13 mouse cellular contexts compared by ENCODE assay signal in genomic region chr12:99380855-99381262, GRCm38 (mm10).
A peak's percentile ranks its signal among the peaks of the same experiment; 100 is the strongest.
DNase-seq lines count a peak whose midpoint lies in the region; ATAC-seq and TF ChIP-seq lines count a peak whose summit lies in the region.
"Had no signal": no experiment of that assay in that cellular context is flagged by ENCODE, and none has a peak within 500 bp of the region (broad histone marks: within the 10 kb centered on the region; RNA-seq: fewer than 3 reads in every experiment).

No protein-coding gene starts in this region.

- H3K27me3 ChIP-seq in liver, embryonic 12.5 days (replicated peaks): no peaks in the 10 kb centered on the region
- no peaks in the 10 kb centered on the region for H3K27me3 ChIP-seq in CH12.LX (replicated peaks)
- H3K27me3 ChIP-seq: embryonic facial prominence, embryonic 13.5 days had no signal

- dilution Hi-C loops in CH12.LX (cut with MboI; ENCODE audit: extremely low pct_ligation_motif_present, extremely low pct_unique_long_range_greater_than_20kb, low sequenced_read_pairs): no loop called here

- 44% methylated on average over 4 of the region's 4 CpGs for WGBS in liver, embryonic 12.5 days (ENCODE audit: insufficient replicate concordance)

- H3K9ac ChIP-seq in liver, embryonic 12.5 days: no peak overlapping the region
- H3K9ac ChIP-seq in CH12.LX (ENCODE audit: insufficient read depth, low read depth): no peak overlapping the region
- H3K9ac ChIP-seq: embryonic facial prominence, embryonic 13.5 days; liver, embryonic 14.5 days had no signal

- no peak overlapping the region for H3K4me3 ChIP-seq in liver, embryonic 12.5 days
- no peak overlapping the region for H3K4me3 ChIP-seq in CH12.LX (replicated peaks in 1 of 3; ENCODE audit: low read depth in 2 of 3, low read length in 2 of 3, poor library complexity in 1 of 3)
- H3K4me3 ChIP-seq: embryonic facial prominence, embryonic 13.5 days had no signal

- TF ChIP-seq CTCF in CH12.LX (conservative IDR thresholded peaks at IDR 0.05 in 1 of 2, IDR thresholded peaks at IDR 0.05 in 1 of 2; ENCODE audit: low read depth in 2 of 2, low read length in 2 of 2): no peak

- H3K36me3 ChIP-seq in liver, embryonic 12.5 days: peaks cover 10% of the 10 kb centered on the region; the same call in 1 of the 2 replicates
- H3K36me3 ChIP-seq in CH12.LX (replicated peaks in 1 of 2; ENCODE audit: control insufficient read depth in 1 of 2, insufficient read depth in 1 of 2, low read length in 1 of 2): peaks cover 4 to 49% of the 10 kb centered on the region in 2 experiments

- H3K4me1 ChIP-seq in liver, embryonic 12.5 days: peaks cover 52% of the 10 kb centered on the region
- H3K4me1 ChIP-seq in CH12.LX (ENCODE audit: control insufficient read depth in 1 of 2, insufficient read depth in 2 of 2): peaks cover 30 to 81% of the 10 kb centered on the region in 2 experiments

- in situ Hi-C loops in CH12.LX (cut with MboI; ENCODE audit: low pct_ligation_motif_present, low pct_unique_long_range_greater_than_20kb, low sequenced_read_pairs): no loop called here

- peak; percentile 93 for TF ChIP-seq EP300 in CH12.LX (IDR thresholded peaks at IDR 0.05; ENCODE audit: low read length)

- H3K4me2 ChIP-seq in liver, embryonic 12.5 days: no peak overlapping the region
- 0 out of 2 replicates have a peak overlapping the region, but pooled peaks have one; percentile 51 for H3K4me2 ChIP-seq in CH12.LX (ENCODE audit: insufficient read depth, low read depth, poor library complexity, severe bottlenecking)
- H3K4me2 ChIP-seq: embryonic facial prominence, embryonic 13.5 days had no signal

- no peak for TF ChIP-seq POLR2A in CH12.LX (IDR thresholded peaks at IDR 0.05; ENCODE audit: low read depth, low read length)

- no peak overlapping the region; the same call in 1 of the 2 replicates for H3K27ac ChIP-seq in liver, embryonic 12.5 days
- peak overlapping the region; percentile 55 for H3K27ac ChIP-seq in CH12.LX (ENCODE audit: insufficient read depth, low read depth)
- H3K27ac ChIP-seq: embryonic facial prominence, embryonic 13.5 days; kidney, postnatal 0 days; liver, embryonic 14.5 days had no signal

- intact Hi-C loops in left cerebral cortex, postnatal 10 days (cut with DNase I): no loop called here

- no peak for TF ChIP-seq RAD21 in CH12.LX (IDR thresholded peaks at IDR 0.05; ENCODE audit: low read depth, low read length)

- DNase-seq in liver (no peak), CH12.LX (ENCODE audit: extremely low read depth) (peak; percentile 97)
- peak; percentile 25 to 68 for DNase-seq in natural killer cell, adult 2 months (ENCODE audit: low spot score in 2 of 2)
- peak; percentile 11 to 32 for DNase-seq in thymus, postnatal 36 days
- DNase-seq in left cerebral cortex, postnatal 10 days (ENCODE audit: extremely low spot score in 1 of 2, low spot score in 2 of 2): no peak
- no peak for DNase-seq in right cerebral cortex, adult 18-20 months
- DNase-seq: cerebellum, postnatal 14 days; lung, postnatal 10 days had no signal

- H3K9me3 ChIP-seq in liver, embryonic 12.5 days (replicated peaks): no peaks in the 10 kb centered on the region
- H3K9me3 ChIP-seq in CH12.LX (replicated peaks; ENCODE audit: low read length): no peaks in the 10 kb centered on the region
- H3K9me3 ChIP-seq: embryonic facial prominence, embryonic 13.5 days had no signal

- H3K79me2 ChIP-seq in CH12.LX (replicated peaks; ENCODE audit: control insufficient read depth, extremely low read depth, insufficient read depth, poor library complexity, severe bottlenecking): peaks cover 21% of the 10 kb centered on the region

- peak; percentile 27; the same call in 1 of the 2 replicates for ATAC-seq in liver, embryonic 12.5 days
- ATAC-seq: intestine, postnatal 0 days had no signal

TF ChIP-seq in CH12.LX, 34 proteins besides CTCF, POLR2A, EP300 and RAD21:
- peak; percentile 80; the same call in 1 of the 2 replicates for TF ChIP-seq MXI1 (IDR thresholded peaks at IDR 0.05; ENCODE audit: low read depth, low read length)
- TF ChIP-seq MEF2A (IDR thresholded peaks at IDR 0.05; ENCODE audit: borderline replicate concordance, low read depth, low read length): peak; percentile 99
- no peak for TF ChIP-seq ZKSCAN1 (IDR thresholded peaks at IDR 0.05; ENCODE audit: borderline replicate concordance, low read depth, low read length)
- TF ChIP-seq JUND (conservative IDR thresholded peaks at IDR 0.05; ENCODE audit: low read depth, low read length): no peak
- TF ChIP-seq NRF1 (IDR thresholded peaks at IDR 0.05; ENCODE audit: low read depth, low read length): peak; percentile 62
- peak; percentile 76; the same call in 1 of the 2 replicates for TF ChIP-seq MYC (IDR thresholded peaks at IDR 0.05; ENCODE audit: low read depth, low read length)
- no peak for TF ChIP-seq POLR2AphosphoS2 (IDR thresholded peaks at IDR 0.05; ENCODE audit: low read depth, low read length)
- TF ChIP-seq ETS1 (conservative IDR thresholded peaks at IDR 0.05; ENCODE audit: low read depth, low read length): peak; percentile 99
- peak; percentile 16; the same call in 1 of the 2 replicates for TF ChIP-seq SMC3 (IDR thresholded peaks at IDR 0.05; ENCODE audit: low read depth, low read length)
- peak; percentile 99 for TF ChIP-seq BHLHE40 (IDR thresholded peaks at IDR 0.05; ENCODE audit: low read depth, low read length)
- peak; percentile 96 for TF ChIP-seq TCF12 (IDR thresholded peaks at IDR 0.05; ENCODE audit: low read depth, low read length)
- peak; percentile 46; the same call in 1 of the 2 replicates for TF ChIP-seq JUN (IDR thresholded peaks at IDR 0.05; ENCODE audit: insufficient read depth, low read depth, low read length)
- no peak for TF ChIP-seq TBP (conservative IDR thresholded peaks at IDR 0.05; ENCODE audit: low read depth, low read length)
- TF ChIP-seq GABPA (IDR thresholded peaks at IDR 0.05; ENCODE audit: insufficient replicate concordance, low read depth, low read length): no peak
- no peak for TF ChIP-seq PAX5 (IDR thresholded peaks at IDR 0.05; ENCODE audit: low read length)
- peak; percentile 74; the same call in 1 of the 2 replicates for TF ChIP-seq KAT2A (IDR thresholded peaks at IDR 0.05; ENCODE audit: insufficient replicate concordance, low read length)
- no peak for TF ChIP-seq ZC3H11A (IDR thresholded peaks at IDR 0.05; ENCODE audit: low read depth, low read length)
- no peak; the same call in 1 of the 2 replicates for TF ChIP-seq ELF1 (IDR thresholded peaks at IDR 0.05; ENCODE audit: low read depth, low read length)
- peak; percentile 99 for TF ChIP-seq MAZ (IDR thresholded peaks at IDR 0.05; ENCODE audit: low read depth, low read length)
- TF ChIP-seq USF2 (conservative IDR thresholded peaks at IDR 0.05; ENCODE audit: low read depth, low read length): no peak
- TF ChIP-seq NELFE (IDR thresholded peaks at IDR 0.05; ENCODE audit: low read depth, low read length): no peak
- TF ChIP-seq UBTF (IDR thresholded peaks at IDR 0.05; ENCODE audit: low read depth, low read length): no peak
- TF ChIP-seq CHD2 (IDR thresholded peaks at IDR 0.05; ENCODE audit: low read length): peak; percentile 92
- TF ChIP-seq MAX (IDR thresholded peaks at IDR 0.05; ENCODE audit: low read length): peak; percentile 78
- TF ChIP-seq SIN3A (IDR thresholded peaks at IDR 0.05; ENCODE audit: low read length): no peak; the same call in none of the 2 replicates
- TF ChIP-seq ZMIZ1 (IDR thresholded peaks at IDR 0.05; ENCODE audit: low read depth, low read length): no peak
- TF ChIP-seq E2F4 (IDR thresholded peaks at IDR 0.05; ENCODE audit: insufficient replicate concordance, low read depth, low read length): no peak
- 0 out of 2 replicates have a peak, but pooled peaks have one; percentile 15 for TF ChIP-seq HCFC1 (IDR thresholded peaks at IDR 0.05; ENCODE audit: low read depth, low read length)
- peak; percentile 88 for TF ChIP-seq IRF4 (IDR thresholded peaks at IDR 0.05; ENCODE audit: low read depth, low read length)
- TF ChIP-seq RCOR1 (conservative IDR thresholded peaks at IDR 0.05; ENCODE audit: low read depth, low read length): peak; percentile 55; the same call in 1 of the 2 replicates
- peak; percentile 94 for TF ChIP-seq ZNF384 (IDR thresholded peaks at IDR 0.05; ENCODE audit: low read depth, low read length)
- TF ChIP-seq CHD1 (IDR thresholded peaks at IDR 0.05; ENCODE audit: low read depth, low read length): no peak
- TF ChIP-seq USF1 (IDR thresholded peaks at IDR 0.05; ENCODE audit: low read depth, low read length): no peak
- no peak; the same call in 1 of the 2 replicates for TF ChIP-seq MAFK (IDR thresholded peaks at IDR 0.05; ENCODE audit: insufficient replicate concordance, low read length)

Comparison
In these comparisons a context has a peak if more than half of its experiments do, and no peak if none do; other contexts are left out.
1. DNase-seq: peak in CH12.LX (single experiment), natural killer cell, adult 2 months (2 of 2) and thymus, postnatal 36 days (2 of 2); none in liver (single experiment), left cerebral cortex, postnatal 10 days (0 of 2) and right cerebral cortex, adult 18-20 months (single experiment).